Mouse (Mus musculus) thymus, postnatal 0 days (tissue): ENCODE measurements at regions not wholly inside any gene's neighbourhood (a gene's known extent, or its start where the extent isn't known, plus 50 kb on each side); places are given as distances from the start of the nearest gene placed in this dataset.

Source experiments
- DNase-seq: peaks from one replicate; pipeline ENCODE4 v3.0.0-alpha.2; 2015; ENCODE audit warnings: low spot score

DNA sequence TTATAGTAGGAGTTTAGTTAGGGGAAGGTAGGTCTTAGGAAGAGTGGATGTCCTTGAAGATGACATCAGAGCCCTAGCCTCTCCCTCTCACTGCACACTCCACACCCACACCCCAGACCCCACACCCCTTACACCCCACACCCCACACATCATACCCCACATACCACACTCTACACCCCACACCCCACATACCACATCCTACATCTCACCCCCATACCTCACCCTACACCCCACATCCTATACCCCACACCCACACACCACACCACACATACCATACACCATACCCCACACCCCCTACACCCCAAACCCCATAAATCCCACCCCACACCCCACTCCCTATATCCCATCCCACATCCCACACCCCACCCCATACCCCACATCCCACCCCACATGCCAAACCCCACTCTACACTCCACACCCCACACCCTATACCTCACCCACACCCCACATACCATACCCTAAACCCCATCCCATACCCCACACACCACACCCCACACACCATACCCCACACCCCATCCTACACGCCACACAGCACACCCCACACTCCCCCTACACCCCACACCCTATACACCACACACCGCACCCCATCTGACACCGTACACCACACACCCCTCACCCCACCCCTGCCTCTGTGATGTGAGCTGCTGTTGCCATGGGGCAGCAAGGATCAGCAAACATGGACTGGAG, 323.7 kb upstream of the G2e3 start:
- no peak for DNase-seq

DNA sequence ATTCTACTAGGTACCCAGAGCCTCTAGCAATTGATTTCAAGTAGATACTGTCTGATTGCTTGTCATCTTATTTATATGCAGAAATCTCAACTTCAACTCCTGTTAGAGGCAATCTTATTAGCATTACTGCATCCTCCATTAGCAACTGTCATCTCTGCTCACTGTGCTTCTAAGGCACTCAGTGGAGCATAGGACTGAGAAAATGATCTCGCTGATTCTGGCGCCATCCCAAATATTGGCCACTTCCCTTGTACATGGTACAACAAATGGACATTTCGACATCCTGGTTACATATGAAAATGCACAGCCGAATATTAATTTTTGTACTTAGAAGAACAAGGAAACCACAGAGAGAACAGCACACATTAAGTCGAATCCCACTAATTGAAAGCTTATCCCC, 329.7 kb upstream of the G2e3 start:
- no peak for DNase-seq

DNA sequence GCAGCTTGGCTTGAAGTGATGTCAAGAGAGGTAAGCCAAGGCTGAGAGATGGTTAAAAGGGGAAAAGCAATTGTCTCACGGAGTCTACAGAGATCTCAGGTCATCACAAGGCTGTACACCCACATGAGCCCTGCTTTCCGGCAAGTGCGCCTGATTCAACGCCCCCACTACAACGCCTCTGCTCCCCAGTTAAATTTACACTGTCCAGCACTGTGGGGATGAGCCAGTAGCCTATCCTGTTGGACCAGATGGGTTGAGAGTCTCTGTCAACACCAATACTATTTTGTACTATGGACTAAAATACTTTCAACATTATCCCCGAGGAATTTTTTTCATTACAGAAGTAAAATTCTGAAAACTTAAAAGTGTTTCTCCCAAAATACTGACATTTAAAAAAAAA, 331.8 kb upstream of the G2e3 start:
- no peak for DNase-seq

DNA sequence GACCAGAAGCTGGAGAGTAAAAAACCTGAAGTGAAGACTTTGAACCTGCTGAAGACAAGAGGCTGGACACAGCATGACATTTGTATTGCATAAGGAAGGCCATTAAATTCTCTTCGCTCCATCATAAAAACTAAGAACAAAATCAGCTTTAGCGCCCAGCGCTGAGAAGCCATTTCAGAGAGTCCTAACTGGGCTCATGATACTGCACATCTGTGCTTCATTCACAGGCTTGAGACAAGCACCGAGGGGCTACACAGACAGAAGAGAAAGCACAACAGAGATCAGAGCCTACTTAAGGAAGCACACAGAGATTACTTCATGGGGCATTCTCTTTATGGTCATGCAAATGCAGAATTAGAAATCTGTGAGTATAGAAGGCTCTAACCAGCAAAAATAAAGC, 338.2 kb upstream of the G2e3 start:
- DNase-seq: no peak

DNA sequence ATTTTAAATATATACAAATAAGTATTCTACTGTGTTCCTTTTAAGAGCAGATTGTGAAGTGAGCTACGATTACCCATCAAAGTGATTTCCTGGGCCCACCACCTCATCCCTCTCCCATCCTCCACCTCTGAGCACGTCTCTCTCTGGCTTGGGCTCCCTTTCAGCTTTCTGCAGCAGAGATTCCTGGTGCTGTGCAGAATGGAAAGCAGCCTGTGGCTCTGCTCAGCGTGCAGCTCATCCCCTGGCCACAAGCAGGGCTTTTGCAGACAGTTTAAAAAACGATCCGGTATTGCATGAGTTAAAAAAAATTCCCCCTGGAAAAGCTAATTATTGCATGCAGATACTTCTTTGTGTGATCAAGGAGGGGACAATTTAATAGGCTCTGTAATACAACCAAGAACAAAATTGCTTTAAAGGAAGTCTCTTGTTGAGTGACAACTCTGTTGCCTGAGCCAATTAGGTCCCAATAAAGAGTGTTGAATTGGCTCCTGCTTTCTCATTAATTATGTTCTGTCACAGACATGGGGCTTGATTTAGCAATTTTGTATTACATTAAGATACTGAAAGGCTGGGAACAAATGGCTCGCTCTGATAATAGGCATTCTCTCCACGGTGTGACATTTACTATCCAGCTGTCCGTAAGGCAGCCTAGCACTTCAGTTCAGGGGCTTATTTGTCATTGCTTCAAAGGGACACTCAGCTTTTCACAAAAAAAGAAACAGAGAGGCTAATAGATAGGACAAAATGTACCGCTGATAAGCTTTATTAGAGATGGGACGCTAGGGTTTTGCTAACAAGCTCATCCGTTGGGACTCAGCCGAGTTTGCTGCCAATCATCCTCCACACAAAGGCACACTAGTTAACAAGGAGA, 345.9 kb upstream of the G2e3 start:
- DNase-seq: no peak

DNA sequence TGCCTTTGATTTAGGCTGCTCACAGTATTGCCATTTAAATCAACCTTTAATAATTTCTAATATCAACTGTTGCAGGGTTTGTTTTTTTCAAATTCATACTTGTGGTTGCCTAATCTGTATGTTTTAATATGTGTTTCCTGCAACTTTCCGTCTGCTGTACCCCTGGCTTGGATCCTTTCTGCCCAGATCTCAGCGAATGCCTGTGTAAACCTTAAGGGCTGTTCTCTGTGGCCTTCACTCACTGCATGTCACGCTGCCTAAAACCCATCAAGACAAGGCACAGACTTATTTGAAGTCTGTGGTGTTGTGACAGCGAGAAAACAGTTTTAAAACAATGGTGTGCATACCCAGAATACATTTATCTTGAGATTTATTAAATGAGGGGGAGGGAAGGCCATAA, 346.8 kb upstream of the G2e3 start:
- DNase-seq: no peak

DNA sequence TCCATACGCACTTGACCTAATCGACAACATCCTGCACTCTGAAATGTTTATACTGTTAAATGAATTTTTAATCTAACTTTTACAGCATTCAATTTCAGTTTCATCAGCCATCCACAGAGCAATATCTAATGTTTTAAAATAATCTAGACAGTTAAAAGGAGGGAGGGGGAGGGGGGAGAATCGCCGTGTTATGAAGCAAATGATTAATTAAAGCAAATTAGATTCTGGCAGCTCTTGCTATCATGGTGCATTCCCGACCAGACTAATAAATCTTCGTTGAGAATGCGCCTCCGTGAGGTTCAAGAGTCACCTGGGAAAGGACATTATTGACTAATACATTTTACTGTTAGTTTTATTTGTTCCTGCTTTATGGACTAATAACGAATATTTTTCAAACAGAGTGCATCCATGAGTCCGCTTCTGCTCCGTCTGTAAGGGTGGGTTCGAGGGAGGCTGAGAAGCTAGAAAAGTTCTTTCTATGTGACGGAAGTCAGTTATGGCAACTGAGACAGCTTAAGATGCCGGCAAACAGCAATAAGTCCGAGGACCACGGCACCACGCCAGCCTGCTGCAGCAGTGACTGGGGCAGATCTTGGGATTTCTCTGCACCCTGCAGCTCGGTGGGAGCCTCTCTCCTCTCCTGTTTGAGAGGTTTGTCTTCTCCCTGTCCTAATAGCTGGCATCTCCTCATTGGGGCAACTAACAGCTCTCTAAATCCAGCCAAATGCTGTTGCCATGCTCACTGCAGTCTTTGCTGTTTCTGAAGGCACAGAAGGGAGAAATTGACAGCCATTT, 347.4 kb upstream of the G2e3 start:
- no peak for DNase-seq

DNA sequence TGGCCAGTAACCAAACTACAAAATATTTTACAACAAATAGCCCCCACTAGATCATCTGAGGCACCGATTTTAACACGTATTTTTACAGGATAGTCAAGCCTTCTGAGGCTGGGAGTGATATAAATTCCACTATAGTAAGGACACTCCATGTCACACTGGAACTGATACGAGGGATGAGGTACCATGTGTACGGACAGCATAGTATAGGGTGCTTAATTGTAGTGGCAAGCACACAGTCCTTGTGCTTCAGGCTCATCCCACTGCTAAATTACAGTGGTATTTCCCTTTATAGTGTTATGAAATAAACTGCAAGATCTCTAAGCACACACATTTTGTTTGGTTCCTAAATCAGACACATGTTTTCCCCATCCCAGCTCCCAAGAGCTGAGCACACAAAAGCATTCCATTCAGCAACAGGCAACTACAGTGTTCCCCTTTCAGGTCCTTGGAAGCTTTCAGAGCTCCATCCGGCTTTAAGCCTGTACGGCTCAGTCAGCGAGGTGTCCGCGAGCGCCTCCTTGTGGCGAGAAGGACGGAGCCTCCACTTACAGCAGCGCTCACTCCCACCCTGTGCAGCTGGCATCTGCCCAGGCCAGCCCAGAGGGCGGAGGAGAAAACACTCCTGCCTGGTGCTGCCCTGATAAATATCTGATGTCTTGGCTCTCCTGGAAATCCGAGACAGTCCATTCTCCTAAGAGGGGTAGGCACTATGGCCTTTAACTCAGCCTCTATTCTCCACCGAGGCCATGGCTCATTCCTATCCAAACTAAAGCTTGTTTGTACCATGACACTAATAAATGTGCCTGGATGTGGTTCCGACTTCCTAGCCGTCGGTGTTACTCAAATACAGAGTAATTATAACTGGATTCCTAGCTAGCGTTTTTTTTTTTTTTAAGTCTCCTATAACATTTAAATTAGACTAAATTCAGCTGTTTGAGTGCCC, 348.3 kb upstream of the G2e3 start:
- DNase-seq: peak; percentile 10

DNA sequence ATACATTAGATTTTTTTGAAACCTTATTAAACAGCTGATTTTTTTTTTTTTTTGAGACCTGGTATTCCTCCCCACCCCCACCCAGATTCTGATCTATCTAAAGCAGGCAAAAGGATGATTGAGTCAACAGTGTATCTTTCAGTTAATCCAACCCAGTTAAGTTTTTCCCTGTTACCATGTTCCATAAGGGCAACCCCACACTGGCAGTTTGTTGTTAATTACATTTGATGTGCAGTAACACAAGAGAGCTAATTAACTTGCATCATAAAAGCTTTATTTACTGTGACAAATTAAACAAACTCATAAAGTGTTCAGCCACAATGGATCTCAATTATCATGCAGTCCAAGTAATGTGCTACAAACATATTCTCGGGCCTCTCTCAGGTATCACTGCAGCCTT, 346.8 kb upstream of the Prkd1 start:
- DNase-seq: no peak

DNA sequence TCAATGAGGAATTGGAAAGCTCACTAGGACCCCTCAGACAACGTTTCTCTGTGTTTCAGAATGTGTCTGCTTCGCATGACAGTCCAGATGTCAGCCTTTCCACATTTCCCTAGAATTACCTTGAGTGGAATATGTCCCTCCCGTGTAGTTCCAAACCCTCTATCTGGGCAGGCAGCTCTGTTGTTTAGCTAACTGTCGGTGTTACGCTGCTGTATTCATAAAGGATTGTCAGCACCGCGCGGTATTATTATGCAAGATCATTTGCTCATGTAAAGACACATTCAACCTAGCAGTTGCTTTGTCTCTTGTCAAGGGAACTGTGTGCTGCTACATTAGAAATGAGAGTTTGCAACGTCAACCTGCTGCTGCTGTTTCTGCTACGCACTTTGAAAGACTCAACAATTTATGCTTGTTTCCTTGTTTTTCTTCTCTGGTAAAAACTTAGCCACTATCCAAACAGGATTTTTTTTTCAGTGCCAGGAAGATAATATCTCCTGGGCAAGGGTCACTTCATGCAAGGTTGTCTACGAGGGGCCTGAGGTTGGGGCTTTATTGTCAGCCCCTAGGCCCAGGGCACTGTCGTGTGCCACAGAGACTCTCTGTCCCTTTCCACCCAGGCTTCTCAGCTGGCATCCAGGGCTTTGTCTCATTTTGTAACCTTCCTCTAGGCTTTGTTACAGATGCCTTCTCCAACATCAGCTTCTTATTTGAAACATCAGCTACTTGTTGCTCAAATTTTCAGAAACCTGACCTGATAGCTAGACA, 340.8 kb upstream of the Prkd1 start:
- DNase-seq: no peak

DNA sequence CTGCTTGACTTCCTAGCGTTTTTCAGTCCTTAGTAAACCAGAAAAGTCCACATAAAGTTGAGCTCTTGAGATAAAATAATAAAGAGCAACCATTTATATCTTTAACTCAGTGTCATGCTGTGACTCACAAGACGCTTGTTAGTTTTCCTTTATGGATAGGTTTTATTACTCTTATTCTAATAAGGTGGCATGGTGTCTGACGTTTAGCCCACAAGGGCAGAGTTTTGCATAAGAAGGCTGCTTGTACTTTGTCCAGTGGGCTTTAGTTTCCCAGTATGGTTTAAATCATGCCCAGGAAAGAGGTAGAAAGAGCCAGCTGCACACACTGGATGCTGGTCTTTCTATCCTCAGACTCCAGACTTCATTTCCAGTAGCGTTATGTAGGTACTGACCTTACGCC, 332.4 kb upstream of the Prkd1 start:
- DNase-seq: no peak

DNA sequence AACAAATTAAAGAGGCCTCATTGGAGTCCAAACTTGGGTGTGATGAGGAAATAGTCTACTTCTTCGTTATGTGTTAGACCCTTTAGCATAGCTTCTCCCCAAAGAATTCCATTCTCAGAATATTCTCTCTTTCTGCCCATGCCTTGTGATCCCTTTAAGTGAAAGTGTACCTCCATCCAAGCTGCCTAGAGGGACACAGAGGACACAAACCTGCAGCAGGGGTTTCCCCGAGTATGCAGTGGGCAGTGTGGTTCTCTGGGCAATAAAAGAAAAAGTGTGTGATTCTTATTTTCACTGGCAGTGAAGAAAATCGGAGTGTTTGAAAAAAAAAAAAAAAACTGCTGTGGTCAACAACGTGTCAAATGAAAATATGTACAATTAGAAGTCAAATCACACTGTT, 331.9 kb upstream of the Prkd1 start:
- DNase-seq: no peak

DNA sequence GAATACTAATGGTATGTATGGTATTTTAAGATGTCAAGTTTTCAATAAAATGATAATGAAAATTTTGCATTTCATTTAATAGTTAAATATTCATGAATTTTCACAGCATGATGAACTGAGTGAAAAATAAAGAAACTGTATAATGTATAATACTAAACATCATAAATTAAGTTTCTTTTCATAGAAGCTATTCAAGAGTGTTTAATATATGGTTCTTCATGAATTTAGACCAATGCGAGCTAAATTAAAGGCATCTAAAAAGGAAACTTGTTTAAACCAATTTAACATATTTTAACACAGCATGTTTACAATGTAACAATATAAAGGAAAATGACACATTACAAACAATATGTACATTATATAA, 321.8 kb upstream of the Prkd1 start:
- DNase-seq: no peak

DNA sequence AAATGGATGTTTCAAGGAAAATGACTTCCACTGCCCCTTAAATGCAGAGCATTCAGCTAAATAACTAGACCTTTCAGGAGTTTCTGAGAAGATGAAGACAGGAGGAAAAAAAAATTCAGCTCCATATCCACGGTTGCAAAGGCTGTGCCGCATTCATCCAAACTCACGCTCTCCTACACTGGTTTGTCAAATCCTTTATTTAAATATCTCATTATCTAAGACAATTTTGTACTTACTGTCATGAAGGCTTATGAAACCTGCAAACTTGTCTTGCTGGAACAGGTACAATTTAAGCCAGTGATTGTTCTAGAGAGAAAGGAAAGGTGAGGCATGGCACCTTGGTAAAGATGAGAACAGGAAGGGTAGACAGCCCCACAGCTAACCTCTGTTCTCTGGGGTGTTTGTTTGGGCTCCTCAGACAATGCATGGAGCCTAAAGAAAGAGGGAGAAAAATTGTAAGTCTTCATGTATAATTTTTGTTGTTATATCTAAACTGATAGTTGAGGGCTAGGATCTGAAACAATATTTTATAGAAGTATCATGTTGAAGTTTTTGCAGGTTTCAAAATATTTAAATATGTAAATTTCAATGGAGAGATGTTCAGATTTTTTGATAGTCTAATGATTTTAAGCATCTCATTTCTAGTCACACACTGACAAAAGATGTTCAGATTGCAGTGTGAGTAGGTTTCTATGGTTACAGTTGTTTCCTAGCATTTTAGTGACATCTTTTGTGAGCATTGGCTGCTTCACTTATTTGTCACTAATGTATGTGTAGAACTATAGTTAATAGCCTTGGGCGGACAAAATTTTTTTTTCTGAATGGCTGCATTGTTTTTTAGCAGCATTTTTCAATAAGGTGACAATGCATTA, 321.2 kb upstream of the Prkd1 start:
- no peak for DNase-seq

DNA sequence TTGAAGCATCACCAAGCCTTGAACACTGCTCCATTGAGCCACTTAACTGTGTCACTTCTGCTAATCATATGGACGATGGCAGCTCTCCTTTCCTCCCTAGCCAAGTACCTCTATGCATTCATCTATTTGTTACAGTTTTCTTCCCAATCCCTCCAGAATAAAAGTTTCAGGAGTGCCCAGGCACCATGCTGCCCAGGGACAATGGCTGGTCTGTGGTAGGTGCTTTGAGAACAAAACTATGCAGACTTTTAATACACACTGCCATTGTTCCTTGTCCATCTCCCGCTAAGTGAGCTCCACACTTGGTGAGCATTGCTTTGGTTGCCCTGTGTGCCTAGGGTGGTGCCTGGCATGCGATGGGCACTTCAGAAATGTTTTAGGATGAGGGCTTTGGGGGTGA, 320.5 kb upstream of the Prkd1 start:
- no peak for DNase-seq

DNA sequence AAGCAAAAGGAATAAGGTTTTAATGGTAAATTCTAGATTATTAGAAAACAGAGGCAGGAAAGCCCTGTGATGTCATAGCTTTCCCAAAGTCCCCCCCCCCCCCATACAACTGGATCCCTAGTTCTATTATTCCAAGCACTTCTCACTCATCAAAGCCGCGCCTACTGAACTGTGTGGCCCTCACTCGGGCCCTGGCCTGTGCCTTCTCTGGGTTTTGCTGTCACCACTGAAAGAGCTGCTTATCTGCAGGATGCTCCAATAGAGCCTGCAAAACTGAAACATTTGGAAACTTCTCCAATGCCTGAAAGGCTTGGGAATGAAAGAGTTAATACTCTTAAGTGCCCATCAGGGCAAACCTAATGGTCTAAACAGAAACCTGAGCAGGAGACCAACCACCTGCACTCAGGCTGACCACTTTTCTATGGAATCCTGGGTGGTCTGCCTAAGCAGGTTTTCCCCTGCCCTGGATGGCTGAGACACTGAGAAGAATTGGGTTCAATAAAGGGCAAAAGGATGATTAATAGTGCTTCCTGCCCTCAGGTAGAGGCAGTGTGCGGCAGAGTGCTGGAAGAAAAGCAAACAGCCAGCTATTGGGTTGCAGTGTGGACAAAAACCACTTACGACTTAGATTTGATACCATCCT, 318.4 kb upstream of the Prkd1 start:
- no peak for DNase-seq

DNA sequence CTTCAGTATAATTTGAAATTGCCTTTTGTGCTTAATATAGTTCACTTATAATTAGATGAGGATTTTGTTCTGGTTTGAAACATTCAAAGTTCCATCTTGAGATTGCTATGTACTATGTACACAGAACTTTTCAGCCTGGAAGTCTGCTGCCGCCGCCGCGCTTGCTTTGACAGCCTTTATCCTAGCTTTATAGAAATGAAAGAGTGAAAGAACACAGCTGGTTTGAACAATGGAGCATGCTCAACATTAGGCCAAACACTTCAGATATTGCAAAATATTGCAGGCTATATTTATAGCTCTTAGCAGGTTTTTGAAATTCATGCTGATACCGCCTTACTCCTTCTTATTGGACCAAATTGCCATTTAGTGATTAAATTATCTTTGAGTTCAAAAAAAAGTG, 305.1 kb upstream of the Prkd1 start:
- DNase-seq: no peak

DNA sequence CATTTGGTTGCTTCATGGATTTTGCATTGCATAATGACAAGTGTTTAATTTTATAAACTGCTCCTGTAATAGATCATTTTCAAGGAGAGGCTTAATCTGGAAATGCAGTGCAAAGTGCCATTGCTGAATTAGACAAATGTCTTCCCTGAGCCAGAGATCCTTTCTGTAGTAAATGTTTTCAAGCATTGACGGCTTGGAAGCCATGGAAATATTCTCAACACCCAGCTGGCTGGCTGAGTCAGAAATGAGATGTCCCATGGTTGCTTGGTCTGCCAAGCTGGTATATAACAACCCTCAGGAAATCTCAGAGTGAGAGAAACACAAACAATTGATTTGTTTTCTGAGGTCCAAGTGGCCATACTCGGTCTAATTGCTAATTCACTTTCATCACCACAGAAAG, 298.1 kb upstream of the Prkd1 start:
- DNase-seq: no peak
